Mouse (Mus musculus): ENCODE measurements around the gene Zscan26. TPM values are rescaled to one million over a fixed set of nuclear protein-coding genes. Genes with fewer than 3 reads are reported as not detected.

Gene Zscan26
- total RNA-seq, 2 experiments from 2014 or later = 28.9 to 37.3 TPM

DNA sequence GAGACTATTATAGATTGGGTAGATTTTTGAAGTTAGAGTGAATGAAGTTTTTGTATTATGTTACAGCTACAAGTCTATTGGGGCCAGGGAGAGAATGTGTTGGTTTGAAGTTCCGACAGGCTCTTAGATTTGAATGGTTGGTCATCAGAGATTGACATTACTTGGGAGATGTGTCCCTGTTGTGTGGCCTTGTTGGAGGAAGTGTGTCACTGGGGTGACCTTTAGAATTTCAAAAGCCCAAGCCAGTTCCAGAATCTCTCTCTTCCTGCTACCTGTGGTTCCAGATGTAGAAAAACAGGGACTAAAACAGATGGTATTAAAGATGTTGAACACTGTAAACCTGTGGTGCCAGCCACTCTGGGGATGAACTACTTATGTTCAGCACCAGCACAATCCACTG, 25.9 kb downstream of the Zscan26 start:
- DNase-seq = no peak

DNA sequence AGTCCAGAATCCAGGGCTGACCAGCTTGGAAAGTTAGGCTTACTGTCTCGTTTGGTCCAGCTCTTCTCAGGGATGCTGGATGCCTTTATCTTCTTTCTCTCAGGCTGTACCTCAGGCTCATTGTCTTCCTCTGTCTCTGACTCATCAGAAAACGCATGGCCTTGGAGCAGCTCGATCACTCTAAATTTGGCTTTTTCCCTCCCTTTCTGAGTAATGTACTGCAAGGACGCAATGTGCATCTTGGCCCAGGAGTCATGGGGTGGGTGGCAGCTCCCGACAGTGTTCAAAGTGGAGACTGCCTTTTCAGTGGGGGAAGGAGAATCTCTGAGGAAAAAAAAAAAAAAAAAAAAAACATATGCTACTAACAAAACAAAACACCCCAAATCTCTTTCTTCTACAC, 30.2 kb downstream of the Zscan26 start:
- DNase-seq = peak; percentile 53

DNA sequence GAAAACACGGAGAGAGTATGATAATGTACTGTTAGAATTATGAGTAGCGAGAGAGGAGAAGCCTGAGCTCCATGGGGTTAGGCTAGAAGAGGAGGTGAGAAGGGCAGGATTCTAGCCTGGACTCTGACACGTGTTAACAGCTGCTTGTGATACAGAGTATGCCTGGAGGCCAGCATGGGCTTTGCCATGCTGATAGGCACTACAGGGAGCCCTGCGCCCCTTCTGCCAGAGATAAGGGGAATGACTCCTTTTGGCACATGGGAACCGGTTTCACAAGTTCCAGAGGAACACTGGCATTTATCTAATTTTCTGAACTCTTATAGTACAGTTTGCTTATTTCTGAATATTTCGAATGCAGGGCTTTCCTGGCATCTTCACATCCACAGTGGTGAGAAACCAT, 34.7 kb downstream of the Zscan26 start:
- DNase-seq = no peak

DNA sequence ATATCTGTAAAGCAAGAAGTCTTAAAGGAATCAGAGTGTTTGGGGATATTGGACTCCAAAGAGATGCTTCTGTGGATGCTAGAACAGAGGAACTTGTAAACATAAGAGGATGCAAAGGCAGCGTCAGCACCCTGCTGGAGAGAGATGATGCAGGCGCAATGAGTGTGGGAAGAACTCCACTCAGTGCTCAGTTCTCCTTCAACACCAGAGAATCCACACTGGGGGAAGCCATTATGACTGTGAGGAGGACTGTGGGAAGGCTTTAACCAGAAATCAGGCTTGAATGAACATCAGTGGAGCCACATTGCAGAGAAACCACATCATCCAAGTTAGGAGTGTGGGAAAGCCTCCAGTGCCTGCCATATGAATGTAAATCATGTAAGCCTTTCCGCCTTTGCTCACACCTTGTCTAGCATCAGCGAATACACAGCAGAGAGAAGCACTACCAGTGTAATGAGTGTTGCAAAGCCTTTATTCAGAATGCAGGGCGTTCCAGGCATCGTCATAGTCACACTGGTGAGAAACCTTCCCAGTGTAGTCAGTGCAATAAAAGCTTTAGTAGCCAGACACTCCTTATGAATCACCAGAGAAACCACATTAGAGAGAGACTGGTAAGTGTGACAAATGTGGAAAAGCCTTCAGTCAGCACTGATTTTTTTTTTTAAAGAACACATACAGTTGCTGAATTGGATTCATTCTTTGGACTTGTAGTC, 36.1 kb downstream of the Zscan26 start:
- no peak for DNase-seq

DNA sequence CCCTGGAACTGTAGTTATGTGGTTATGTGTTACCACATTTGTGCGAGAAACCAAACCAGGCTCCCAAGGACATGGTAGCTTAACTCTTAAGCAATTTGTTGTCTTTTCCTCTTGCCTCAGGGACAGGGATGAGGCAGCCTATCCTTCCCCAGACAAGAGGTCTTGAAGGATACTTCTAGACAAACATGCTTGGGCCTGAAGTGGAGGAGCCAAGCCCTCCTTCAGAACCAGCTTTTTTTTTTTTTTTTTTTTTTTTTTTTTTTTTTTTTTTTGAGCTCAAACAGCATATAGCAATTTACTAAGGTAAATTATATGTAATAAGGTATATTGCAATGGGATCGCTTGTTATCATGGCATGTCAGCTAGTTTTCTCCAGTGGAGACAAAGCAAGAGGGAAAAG, 37.8 kb downstream of the Zscan26 start:
- DNase-seq = no peak

DNA sequence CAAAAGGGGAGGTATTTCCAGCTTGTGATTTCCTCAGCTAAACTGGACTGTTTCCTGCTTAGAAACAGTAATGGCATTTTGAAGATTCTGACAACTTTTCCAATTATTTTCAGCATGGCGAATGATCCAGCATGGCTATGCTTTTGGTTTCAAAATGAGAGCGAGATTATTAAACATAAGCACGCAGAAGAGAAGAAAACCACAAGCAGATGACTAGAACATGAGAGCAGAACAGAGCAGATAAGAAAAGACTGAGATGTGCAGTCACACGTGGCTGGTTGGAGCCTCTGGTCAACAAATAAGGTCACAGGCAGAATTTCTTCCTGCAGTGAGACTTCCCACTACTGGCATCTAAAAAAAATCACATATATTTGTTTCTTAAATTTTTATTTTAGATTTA, 38.3 kb downstream of the Zscan26 start:
- no peak for DNase-seq

DNA sequence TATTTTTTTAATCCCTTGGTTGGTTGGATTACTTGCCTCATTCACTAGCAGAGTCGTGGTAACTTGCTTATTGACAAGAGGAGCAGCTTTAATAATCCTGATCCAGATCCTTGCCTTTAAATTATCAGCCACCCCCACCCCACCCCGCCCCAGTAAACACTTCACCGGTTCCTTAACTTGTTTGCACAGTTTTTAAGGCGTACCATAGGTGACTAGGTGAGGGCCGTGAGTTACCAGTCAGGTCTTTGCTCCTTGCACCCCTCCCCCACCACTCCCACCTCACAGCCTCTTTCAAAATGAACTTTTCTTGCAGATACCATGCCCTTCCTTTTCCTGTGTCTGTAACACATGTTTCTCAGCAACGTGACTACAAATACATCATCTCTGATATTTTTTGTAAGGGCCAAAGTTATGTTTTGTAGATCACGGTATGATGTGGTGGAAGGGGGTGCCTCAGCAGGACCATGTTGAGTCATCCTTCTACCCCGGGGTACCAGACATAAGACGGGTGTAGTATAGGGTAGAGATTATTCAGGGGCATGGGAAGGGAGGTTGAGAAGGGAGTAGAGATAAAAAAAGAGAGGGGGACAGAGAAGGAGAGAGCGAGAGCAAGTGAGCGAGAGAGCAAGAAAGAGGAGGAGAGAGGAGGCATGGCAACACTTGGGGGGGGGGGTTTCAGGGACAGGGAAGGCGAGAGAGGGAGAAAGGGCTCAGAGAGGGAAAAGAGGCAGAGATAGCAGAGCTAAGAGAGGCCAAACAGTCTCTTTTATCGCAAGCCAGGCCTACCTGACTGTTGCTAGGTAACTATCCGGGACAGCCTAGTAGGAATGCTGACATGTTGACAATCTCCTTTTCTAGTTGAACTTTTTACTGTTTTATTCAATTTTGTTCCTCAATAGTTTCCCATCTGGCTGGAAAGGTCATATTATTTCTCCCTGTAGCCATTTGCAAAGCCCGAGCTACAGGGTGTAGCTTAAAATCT, 39.0 kb downstream of the Zscan26 start:
- no peak for DNase-seq

DNA sequence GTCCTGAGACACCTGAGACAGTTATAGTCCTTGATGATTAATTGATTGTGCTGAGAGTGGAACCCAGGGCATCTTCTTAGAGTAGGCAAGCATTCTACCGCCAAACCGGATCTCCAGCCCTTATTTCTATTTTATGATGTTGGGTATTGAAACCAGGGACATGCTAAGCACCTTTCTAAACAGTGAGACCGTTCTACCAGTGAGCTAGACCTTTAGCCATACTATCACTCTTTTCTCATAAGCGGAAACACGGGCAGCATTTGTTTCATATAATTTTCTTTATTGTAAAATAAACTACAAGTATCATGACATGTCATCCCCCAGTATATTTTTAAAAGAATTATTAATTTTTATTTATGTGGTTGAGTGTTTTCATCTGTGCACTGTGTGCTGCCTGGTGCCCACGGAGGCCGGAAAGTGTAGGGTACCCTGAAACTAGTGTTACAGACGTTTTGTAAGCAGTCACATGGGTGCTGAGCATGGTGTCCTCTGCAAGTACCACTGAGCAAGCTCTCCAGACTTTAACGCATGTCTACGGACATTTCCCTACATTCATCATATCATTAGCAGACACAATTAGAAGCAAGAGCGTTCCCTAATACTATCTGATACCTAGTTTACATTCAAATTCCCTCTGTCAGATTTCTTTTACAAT, 44.6 kb downstream of the Zscan26 start:
- no peak for DNase-seq

DNA sequence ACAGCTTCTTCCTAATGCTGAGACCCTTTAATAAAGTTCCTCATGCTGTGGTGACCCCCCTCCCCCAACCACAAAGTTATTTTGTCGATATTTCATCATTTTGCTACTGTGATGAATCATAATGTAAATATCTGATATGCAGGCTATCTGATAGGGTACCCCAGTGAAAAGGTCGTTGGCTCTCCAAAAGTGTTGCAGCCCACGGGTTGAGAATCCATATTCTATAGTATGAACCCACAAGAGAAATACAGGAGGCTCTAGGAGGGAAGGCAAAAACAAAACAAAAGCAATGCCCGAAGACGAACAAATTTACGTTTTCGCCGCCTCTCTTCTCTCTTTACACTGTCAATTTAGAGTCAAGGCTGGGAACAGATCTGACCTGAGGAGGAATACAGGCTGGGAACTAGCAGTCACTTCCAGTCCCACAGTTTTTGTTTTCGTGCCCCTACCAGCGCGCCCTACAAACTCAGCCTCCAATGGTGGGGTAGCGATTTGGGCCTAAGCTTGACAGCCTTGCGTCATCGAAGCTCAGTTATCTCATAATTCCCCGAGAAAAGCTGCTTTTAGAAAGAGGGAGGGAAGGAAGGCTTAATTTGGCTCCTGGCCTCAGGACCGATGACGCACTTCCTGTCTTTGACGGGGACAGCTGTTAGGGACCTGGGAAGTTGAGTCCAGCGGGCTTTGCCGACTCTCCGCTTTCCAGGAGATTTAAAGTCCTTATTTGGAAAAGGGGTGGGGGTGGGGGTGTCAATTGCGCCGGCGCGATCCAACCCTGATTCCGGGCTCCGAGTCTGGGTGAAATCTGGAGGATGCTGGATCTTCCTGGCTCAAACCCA, 45.3 kb downstream of the Zscan26 start:
- peak; percentile 87 for DNase-seq

DNA sequence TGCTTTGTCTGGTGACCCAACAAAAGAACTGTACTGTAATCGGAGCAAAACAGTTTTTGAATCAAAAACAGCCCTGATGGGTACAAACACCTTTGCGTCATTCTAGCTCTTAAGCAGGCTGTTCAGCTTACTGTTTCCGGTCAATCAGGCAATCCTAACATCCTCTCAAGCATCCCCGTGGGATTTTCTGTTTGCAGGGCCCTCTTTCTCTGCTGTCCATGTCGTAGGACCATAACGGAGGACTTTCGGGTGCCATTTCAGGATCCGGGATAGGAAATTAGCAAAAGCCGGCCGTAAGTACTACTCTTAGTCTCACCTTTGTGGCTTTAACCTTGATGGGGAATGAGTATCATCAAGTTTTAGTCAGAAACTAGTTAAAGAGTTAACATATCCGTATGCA, 46.2 kb downstream of the Zscan26 start:
- no peak for DNase-seq

DNA sequence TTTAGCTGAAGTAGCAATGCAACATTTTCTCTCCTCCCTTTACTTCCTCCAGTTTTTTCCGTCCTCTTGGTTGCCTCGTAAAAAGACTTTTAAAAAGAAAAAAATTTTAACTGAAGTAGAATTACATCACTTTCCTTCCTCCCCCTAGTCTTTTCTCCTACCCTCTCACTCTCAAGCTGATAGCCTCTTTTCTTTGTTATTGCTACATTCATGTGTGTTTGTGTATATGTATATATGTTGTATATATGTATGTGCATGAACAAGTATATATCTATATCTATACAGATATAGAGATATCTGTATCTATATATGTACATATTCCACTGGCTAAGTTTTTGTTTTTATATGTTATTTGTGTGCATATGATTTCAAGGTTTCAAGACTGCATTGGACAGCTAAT, 50.7 kb downstream of the Zscan26 start:
- no peak for DNase-seq

DNA sequence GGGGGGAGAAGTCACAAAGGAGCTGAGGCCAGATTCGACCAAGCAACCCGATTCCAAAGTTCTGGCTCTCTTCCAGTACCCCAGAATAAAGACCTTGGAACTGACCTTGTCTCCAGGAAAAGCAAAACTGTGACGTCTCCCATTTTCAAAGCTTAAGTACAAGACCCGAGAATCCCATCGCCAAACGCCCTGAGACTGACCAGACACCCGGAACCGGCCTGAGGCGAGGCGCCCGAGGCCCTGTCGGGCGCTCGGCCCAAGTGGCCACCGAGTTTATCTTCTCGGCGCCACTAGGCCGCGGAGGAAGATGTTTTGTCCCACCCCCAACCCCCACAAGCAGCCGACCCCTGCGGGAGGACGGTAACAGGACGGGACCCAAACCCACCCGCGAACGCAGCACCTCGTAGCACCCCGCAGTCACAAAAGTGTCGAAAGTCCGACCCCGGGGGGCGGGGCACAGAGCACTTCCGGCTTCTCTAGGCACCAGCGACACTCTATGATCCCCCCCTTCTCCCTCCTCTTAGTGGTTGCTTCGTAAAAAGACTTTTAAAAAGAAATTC, 51.2 kb downstream of the Zscan26 start, which contains the start of gene Zkscan3:
Gene Zkscan3, minus strand, starts transcription at position 469 of the 560 bp plus-strand sequence.
- peak; percentile 90 for DNase-seq

DNA sequence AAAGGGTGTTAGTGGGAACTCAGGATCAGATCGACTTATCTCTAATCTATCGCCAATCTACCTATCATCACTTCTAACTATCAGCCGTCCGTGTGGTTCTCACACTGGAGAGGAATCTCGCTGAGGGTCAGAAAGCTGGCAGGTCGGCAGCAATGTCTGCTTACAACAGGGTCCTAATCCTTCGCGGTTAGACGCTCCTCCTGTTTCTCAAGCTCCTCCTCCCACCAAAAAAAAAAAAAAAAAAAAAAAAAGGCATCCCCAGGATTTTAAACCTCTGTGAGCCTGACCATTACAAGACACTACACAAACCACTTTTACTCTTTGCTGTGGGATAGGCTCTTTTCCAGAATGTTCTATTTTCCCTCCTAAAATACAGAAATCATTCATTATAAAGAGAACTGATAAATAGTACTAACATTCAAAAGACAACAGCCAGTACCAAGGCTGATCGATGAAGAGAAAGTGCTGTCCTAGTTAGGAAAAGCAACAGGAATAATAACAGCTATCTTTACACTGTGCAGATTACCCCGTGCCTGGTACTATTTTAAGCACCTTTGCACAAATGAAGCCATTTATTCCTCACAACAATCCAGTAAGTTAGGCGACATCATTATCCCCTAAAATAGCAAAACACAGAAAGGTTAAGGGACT, 51.8 kb downstream of the Zscan26 start:
- DNase-seq = peak; percentile 26

DNA sequence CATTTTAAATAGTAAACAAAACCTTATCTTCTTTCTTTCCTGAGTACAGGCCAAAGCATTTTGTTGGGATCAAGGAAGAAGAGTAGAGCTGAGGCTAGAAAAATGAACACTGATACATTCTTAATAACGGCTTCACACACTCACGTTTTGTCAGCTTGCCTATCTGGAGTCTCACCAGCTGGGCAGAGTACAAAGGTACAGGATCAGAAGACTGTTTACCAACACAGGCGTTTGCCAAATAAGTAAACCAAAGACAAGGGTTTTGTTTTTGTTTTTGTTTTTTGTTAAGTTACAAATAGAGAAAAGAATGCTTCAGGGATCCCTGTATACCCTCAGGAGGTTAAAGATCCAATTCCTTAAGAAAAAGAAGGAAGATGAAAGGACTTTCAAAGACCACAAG, 52.4 kb downstream of the Zscan26 start:
- DNase-seq = no peak

DNA sequence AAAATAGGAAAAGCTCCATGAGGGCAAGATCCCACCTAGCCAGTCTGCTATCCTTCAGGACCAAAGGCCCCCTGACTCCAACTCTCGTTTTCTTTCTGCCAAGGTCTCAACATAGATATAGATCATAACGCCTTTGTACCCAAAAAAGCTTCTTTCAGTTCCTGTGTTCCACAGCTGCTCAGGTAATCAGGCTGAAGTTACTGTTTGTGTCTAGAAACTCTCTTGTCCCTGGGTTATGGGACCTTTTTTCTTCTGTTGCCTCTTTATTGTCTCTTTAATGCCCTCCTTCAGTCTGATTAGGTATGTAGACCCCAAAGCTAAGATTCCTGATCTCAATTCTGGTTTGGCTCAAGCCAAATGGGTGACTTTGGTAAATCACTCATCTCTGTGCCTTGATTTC, 56.0 kb downstream of the Zscan26 start:
- no peak for DNase-seq

DNA sequence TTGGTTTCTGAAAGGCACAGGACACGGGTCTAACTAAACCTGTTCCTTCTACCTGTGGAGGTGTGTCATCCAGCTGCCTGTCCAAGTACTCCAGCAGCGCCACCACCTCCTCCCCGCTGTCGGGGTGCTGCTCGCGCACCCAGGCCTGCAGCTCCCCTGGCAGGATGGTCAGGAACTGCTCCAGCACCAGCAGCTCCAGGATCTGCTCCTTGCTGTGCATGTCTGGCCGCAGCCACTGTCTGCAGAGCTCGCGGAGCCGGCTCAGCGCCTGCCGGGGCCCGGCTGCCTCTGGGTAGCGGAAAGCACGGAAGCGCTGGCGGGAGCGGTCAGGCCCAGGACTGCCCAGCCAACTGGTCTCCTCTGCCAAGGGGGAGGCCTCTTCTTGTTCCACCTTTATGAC, 57.5 kb downstream of the Zscan26 start:
- DNase-seq = peak; percentile 64

DNA sequence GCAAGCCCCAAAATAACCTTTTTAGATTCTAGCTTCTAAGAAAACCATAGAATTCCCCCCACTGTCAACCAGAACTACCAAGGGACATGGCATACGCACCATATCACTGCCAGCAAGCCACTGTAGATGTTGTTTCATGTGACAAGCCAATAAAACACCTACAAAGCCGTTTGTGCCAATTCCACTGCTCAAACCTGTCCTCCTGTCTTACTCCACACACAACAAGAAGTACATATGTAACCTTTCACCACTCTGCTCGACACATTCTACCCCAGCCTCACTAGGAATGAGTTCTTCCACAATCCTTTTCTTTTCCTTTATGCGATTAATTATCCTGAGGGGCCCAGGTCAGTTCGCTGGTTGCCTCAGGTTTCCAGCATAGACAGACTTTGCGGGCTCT, 57.9 kb downstream of the Zscan26 start:
- DNase-seq = no peak

DNA sequence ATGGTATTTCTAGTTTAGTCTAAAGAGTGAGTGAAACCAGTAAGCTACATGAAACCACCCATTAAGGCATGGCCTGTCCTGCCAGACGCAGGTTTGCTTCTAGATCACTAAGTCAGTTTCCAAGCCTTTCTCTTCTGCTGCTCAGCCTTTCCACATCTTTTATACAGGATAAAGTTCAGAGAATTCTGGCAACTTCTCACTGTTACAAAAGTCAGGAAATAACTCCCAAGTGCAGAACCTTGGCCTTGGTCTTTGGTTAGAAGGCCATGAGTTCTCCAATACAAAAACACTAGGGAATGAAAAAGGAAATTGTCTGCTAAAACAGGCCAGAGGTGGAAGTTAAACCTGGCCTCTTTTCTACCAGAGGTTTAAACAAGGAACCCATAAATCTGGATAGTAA, 58.3 kb downstream of the Zscan26 start:
- peak; percentile 35 for DNase-seq

Data from adrenal gland, postnatal 10 days (tissue).